Mouse (Mus musculus): Measurements from ENCODE around the gene C1s2. TPM values are rescaled to one million over a fixed set of nuclear protein-coding genes. Genes with fewer than 3 reads are reported as not detected.
"Not testable (repeated sequence)": the region's sequence is repeated elsewhere in the genome, so short reads cannot be mapped to it uniquely, and the experiment has no call there.

Gene C1s2
- polyA plus RNA-seq, 1 experiment from 2014 or later, result 0.07 TPM

GRCm38 (mm10) chr6:124630763-124631162 is 5.1 kb downstream of the C1s2 start:
- H3K4me1 ChIP-seq, result no peaks in the 10 kb centered on the region
- no peak overlapping the region for H3K4me2 ChIP-seq
- H3K9me3 ChIP-seq, result no peaks in the 10 kb centered on the region
- no peak overlapping the region for H3K9ac ChIP-seq
- ATAC-seq (ENCODE audit: borderline replicate concordance, extremely low read depth, low FRiP score, low TSS enrichment), result no peak
- H3K27ac ChIP-seq, result no peak overlapping the region
- H3K36me3 ChIP-seq, result no peaks in the 10 kb centered on the region
- WGBS, result 69% methylated on average over 4 of the region's 4 CpGs
- H3K27me3 ChIP-seq, result no peaks in the 10 kb centered on the region
- no peak overlapping the region for H3K4me3 ChIP-seq

- H3K27ac ChIP-seq; H3K9ac ChIP-seq; ATAC-seq (ENCODE audit: borderline replicate concordance, extremely low read depth, low FRiP score, low TSS enrichment); H3K4me2 ChIP-seq; H3K36me3 ChIP-seq; H3K27me3 ChIP-seq; H3K4me3 ChIP-seq; H3K4me1 ChIP-seq; H3K9me3 ChIP-seq: not testable (repeated sequence)
- 27% methylated on average over 1 of the region's 1 CpGs for WGBS
These were observed 9.7 kb downstream of the C1s2 start for GRCm38 (mm10) chr6:124626184-124626583.

GRCm38 (mm10) chr6:124625612-124626011 is 10.3 kb downstream of the C1s2 start:
- H3K4me3 ChIP-seq, result no peak overlapping the region
- H3K9ac ChIP-seq, result no peak overlapping the region
- H3K36me3 ChIP-seq, result no peaks in the 10 kb centered on the region
- no peak overlapping the region for H3K27ac ChIP-seq
- ATAC-seq (ENCODE audit: borderline replicate concordance, extremely low read depth, low FRiP score, low TSS enrichment), result no peak
- H3K4me1 ChIP-seq, result no peaks in the 10 kb centered on the region
- no peaks in the 10 kb centered on the region for H3K27me3 ChIP-seq
- H3K9me3 ChIP-seq, result no peaks in the 10 kb centered on the region
- H3K4me2 ChIP-seq, result no peak overlapping the region
- 80% methylated on average over 13 of the region's 13 CpGs for WGBS

- H3K4me2 ChIP-seq, result no peak overlapping the region
- H3K9ac ChIP-seq, result no peak overlapping the region
- no peaks in the 10 kb centered on the region for H3K4me1 ChIP-seq
- no peaks in the 10 kb centered on the region for H3K9me3 ChIP-seq
- no peaks in the 10 kb centered on the region for H3K36me3 ChIP-seq
- 87% methylated on average over 4 of the region's 4 CpGs for WGBS
- no peaks in the 10 kb centered on the region for H3K27me3 ChIP-seq
- no peak overlapping the region for H3K4me3 ChIP-seq
- ATAC-seq (ENCODE audit: borderline replicate concordance, extremely low read depth, low FRiP score, low TSS enrichment), result no peak
- no peak overlapping the region for H3K27ac ChIP-seq
These were observed 33.9 kb downstream of the C1s2 start for GRCm38 (mm10) chr6:124602031-124602430.

- ATAC-seq (ENCODE audit: borderline replicate concordance, extremely low read depth, low FRiP score, low TSS enrichment), result no peak
- H3K27ac ChIP-seq, result no peak overlapping the region
- no peaks in the 10 kb centered on the region for H3K27me3 ChIP-seq
- no peaks in the 10 kb centered on the region for H3K4me1 ChIP-seq
- H3K36me3 ChIP-seq, result no peaks in the 10 kb centered on the region
- 47% methylated on average over 8 of the region's 8 CpGs for WGBS
- H3K4me2 ChIP-seq, result no peak overlapping the region
- H3K9ac ChIP-seq, result no peak overlapping the region
- H3K9me3 ChIP-seq, result no peaks in the 10 kb centered on the region
- no peak overlapping the region for H3K4me3 ChIP-seq
These were observed 42.8 kb downstream of the C1s2 start for GRCm38 (mm10) chr6:124593121-124593520.

- Histone ChIP-seq H3K4me3 (no peak overlapping the region), H3K4me2 (no peak overlapping the region), H3K27ac (no peak overlapping the region), H3K36me3 (no peaks in the 10 kb centered on the region), H3K4me1 (no peaks in the 10 kb centered on the region), H3K9ac (no peak overlapping the region), H3K9me3 (no peaks in the 10 kb centered on the region), H3K27me3 (no peaks in the 10 kb centered on the region)
- no peak for ATAC-seq (ENCODE audit: borderline replicate concordance, extremely low read depth, low FRiP score, low TSS enrichment)
- WGBS, result 59% methylated on average over 4 of the region's 4 CpGs
These were observed 43.6 kb downstream of the C1s2 start for GRCm38 (mm10) chr6:124592186-124592700.

GRCm38 (mm10) chr6:124588771-124589170 is 47.1 kb downstream of the C1s2 start:
- Histone ChIP-seq H3K27ac (no peak overlapping the region), H3K9me3 (no peaks in the 10 kb centered on the region), H3K4me2 (no peak overlapping the region), H3K4me1 (no peaks in the 10 kb centered on the region), H3K9ac (no peak overlapping the region), H3K27me3 (no peaks in the 10 kb centered on the region), H3K36me3 (no peaks in the 10 kb centered on the region), H3K4me3 (no peak overlapping the region)
- ATAC-seq (ENCODE audit: borderline replicate concordance, extremely low read depth, low FRiP score, low TSS enrichment), result no peak

- H3K27me3 ChIP-seq, result no peaks in the 10 kb centered on the region
- no peaks in the 10 kb centered on the region for H3K36me3 ChIP-seq
- H3K4me1 ChIP-seq, result no peaks in the 10 kb centered on the region
- no peaks in the 10 kb centered on the region for H3K9me3 ChIP-seq
- WGBS, result 60% methylated on average over 4 of the region's 4 CpGs
- H3K4me2 ChIP-seq, result no peak overlapping the region
- H3K27ac ChIP-seq, result no peak overlapping the region
- H3K9ac ChIP-seq, result no peak overlapping the region
- no peak for ATAC-seq (ENCODE audit: borderline replicate concordance, extremely low read depth, low FRiP score, low TSS enrichment)
- H3K4me3 ChIP-seq, result no peak overlapping the region
These were observed 49.6 kb downstream of the C1s2 start for GRCm38 (mm10) chr6:124586266-124586665.

- Histone ChIP-seq H3K27me3 (no peaks in the 10 kb centered on the region), H3K27ac (no peak overlapping the region), H3K36me3 (no peaks in the 10 kb centered on the region), H3K4me3 (no peak overlapping the region), H3K4me1 (no peaks in the 10 kb centered on the region), H3K9me3 (no peaks in the 10 kb centered on the region), H3K4me2 (no peak overlapping the region), H3K9ac (no peak overlapping the region)
- 67% methylated on average over 3 of the region's 3 CpGs for WGBS
- ATAC-seq (ENCODE audit: borderline replicate concordance, extremely low read depth, low FRiP score, low TSS enrichment), result no peak
These were observed 50.1 kb downstream of the C1s2 start for GRCm38 (mm10) chr6:124585761-124586160.

GRCm38 (mm10) chr6:124584935-124585334 is 51.0 kb downstream of the C1s2 start:
- WGBS, result 34% methylated on average over 3 of the region's 3 CpGs
- ATAC-seq (ENCODE audit: borderline replicate concordance, extremely low read depth, low FRiP score, low TSS enrichment), result no peak
- H3K9ac ChIP-seq, result no peak overlapping the region

GRCm38 (mm10) chr6:124582231-124582630 is 53.7 kb downstream of the C1s2 start:
- Histone ChIP-seq H3K4me1 (no peaks in the 10 kb centered on the region), H3K4me2 (no peak overlapping the region), H3K27ac (no peak overlapping the region), H3K36me3 (no peaks in the 10 kb centered on the region), H3K27me3 (no peaks in the 10 kb centered on the region), H3K4me3 (no peak overlapping the region), H3K9me3 (no peaks in the 10 kb centered on the region), H3K9ac (no peak overlapping the region)
- WGBS, result 83% methylated on average over 1 of the region's 1 CpGs
- ATAC-seq (ENCODE audit: borderline replicate concordance, extremely low read depth, low FRiP score, low TSS enrichment), result no peak

More at GRCm38 (mm10) chr6:124584935-124585334, 51.0 kb downstream of the C1s2 start:
- Histone ChIP-seq H3K4me1 (no peaks in the 10 kb centered on the region), H3K4me3 (no peak overlapping the region), H3K27ac (no peak overlapping the region), H3K36me3 (no peaks in the 10 kb centered on the region), H3K9me3 (no peaks in the 10 kb centered on the region), H3K27me3 (no peaks in the 10 kb centered on the region), H3K4me2 (no peak overlapping the region)

- not testable (repeated sequence) for H3K27me3 ChIP-seq, H3K9ac ChIP-seq, H3K4me2 ChIP-seq, H3K4me3 ChIP-seq, H3K27ac ChIP-seq, H3K4me1 ChIP-seq, H3K36me3 ChIP-seq, H3K9me3 ChIP-seq
- 71% methylated on average over 6 of the region's 7 CpGs for WGBS
- ATAC-seq (ENCODE audit: borderline replicate concordance, extremely low read depth, low FRiP score, low TSS enrichment), result peak; percentile 27; the same call in 1 of the 2 replicates
These were observed 55.7 kb downstream of the C1s2 start for GRCm38 (mm10) chr6:124580155-124580554.

GRCm38 (mm10) chr6:124575155-124575678 is 60.7 kb downstream of the C1s2 start:
- 78% methylated on average over 3 of the region's 3 CpGs for WGBS
- not testable (repeated sequence) for H3K27me3 ChIP-seq; H3K4me1 ChIP-seq; H3K9me3 ChIP-seq; ATAC-seq (ENCODE audit: borderline replicate concordance, extremely low read depth, low FRiP score, low TSS enrichment); H3K9ac ChIP-seq; H3K27ac ChIP-seq; H3K36me3 ChIP-seq; H3K4me2 ChIP-seq; H3K4me3 ChIP-seq

All from lung, embryonic 15.5 days (tissue).